Mouse (Mus musculus): Measurements from ENCODE around the gene Syt2. TPM values are rescaled to one million over a fixed set of nuclear protein-coding genes. Genes with fewer than 3 reads are reported as not detected.

Syt2 gene
- polyA plus RNA-seq, 1 experiment: 33.3 TPM

- Histone ChIP-seq H3K4me1 (ENCODE audit: control insufficient read depth, insufficient read depth, low read length) (no peaks in the 10 kb centered on the region), H3K27ac (ENCODE audit: insufficient read depth, low read length) (no peak overlapping the region), H3K4me3 (ENCODE audit: insufficient read depth, low read length) (no peak overlapping the region)
- TF ChIP-seq POLR2A (IDR thresholded peaks at IDR 0.05; ENCODE audit: extremely low read depth, insufficient read depth, low read length) (no peak), CTCF (IDR thresholded peaks at IDR 0.05; ENCODE audit: extremely low read depth, insufficient read depth, low read length) (no peak)
These were observed 114.2 kb downstream of the Syt2 start for GRCm38 (mm10) chr1:134760642-134761041.

GRCm38 (mm10) chr1:134761534-134761933 lies 115.1 kb downstream of the Syt2 start:
- no peak overlapping the region for H3K4me3 ChIP-seq (ENCODE audit: insufficient read depth, low read length)
- TF ChIP-seq CTCF (IDR thresholded peaks at IDR 0.05; ENCODE audit: extremely low read depth, insufficient read depth, low read length) (no peak), POLR2A (IDR thresholded peaks at IDR 0.05; ENCODE audit: extremely low read depth, insufficient read depth, low read length) (no peak)
- no peaks in the 10 kb centered on the region for H3K4me1 ChIP-seq (ENCODE audit: control insufficient read depth, insufficient read depth, low read length)

GRCm38 (mm10) chr1:134763250-134763649 lies 116.8 kb downstream of the Syt2 start:
- Histone ChIP-seq H3K4me1 (ENCODE audit: control insufficient read depth, insufficient read depth, low read length) (no peaks in the 10 kb centered on the region), H3K27ac (ENCODE audit: insufficient read depth, low read length) (no peak overlapping the region), H3K4me3 (ENCODE audit: insufficient read depth, low read length) (no peak overlapping the region)
- no peak for TF ChIP-seq POLR2A (IDR thresholded peaks at IDR 0.05; ENCODE audit: extremely low read depth, insufficient read depth, low read length)
- no peak for TF ChIP-seq CTCF (IDR thresholded peaks at IDR 0.05; ENCODE audit: extremely low read depth, insufficient read depth, low read length)

More at GRCm38 (mm10) chr1:134761534-134761933, 115.1 kb downstream of the Syt2 start:
- H3K27ac ChIP-seq (ENCODE audit: insufficient read depth, low read length): no peak overlapping the region

GRCm38 (mm10) chr1:134763776-134764438 lies 117.4 kb downstream of the Syt2 start:
- TF ChIP-seq CTCF (IDR thresholded peaks at IDR 0.05; ENCODE audit: extremely low read depth, insufficient read depth, low read length) (no peak), POLR2A (IDR thresholded peaks at IDR 0.05; ENCODE audit: extremely low read depth, insufficient read depth, low read length) (no peak)
- H3K4me3 ChIP-seq (ENCODE audit: insufficient read depth, low read length): no peak overlapping the region
- no peaks in the 10 kb centered on the region for H3K4me1 ChIP-seq (ENCODE audit: control insufficient read depth, insufficient read depth, low read length)
- no peak overlapping the region for H3K27ac ChIP-seq (ENCODE audit: insufficient read depth, low read length)

- H3K27ac ChIP-seq (ENCODE audit: insufficient read depth, low read length): no peak overlapping the region
These were observed 118.5 kb downstream of the Syt2 start for GRCm38 (mm10) chr1:134764831-134765458.

GRCm38 (mm10) chr1:134766448-134766847 lies 120.0 kb downstream of the Syt2 start:
- H3K4me3 ChIP-seq (ENCODE audit: insufficient read depth, low read length): no peak overlapping the region
- H3K4me1 ChIP-seq (ENCODE audit: control insufficient read depth, insufficient read depth, low read length): peaks cover 3% of the 10 kb centered on the region
- TF ChIP-seq POLR2A (IDR thresholded peaks at IDR 0.05; ENCODE audit: extremely low read depth, insufficient read depth, low read length) (no peak), CTCF (IDR thresholded peaks at IDR 0.05; ENCODE audit: extremely low read depth, insufficient read depth, low read length) (no peak)
- H3K27ac ChIP-seq (ENCODE audit: insufficient read depth, low read length): no peak overlapping the region

More at GRCm38 (mm10) chr1:134764831-134765458, 118.5 kb downstream of the Syt2 start:
- Histone ChIP-seq H3K4me1 (ENCODE audit: control insufficient read depth, insufficient read depth, low read length) (no peaks in the 10 kb centered on the region), H3K4me3 (ENCODE audit: insufficient read depth, low read length) (no peak overlapping the region)
- no peak for TF ChIP-seq POLR2A (IDR thresholded peaks at IDR 0.05; ENCODE audit: extremely low read depth, insufficient read depth, low read length)
- TF ChIP-seq CTCF (IDR thresholded peaks at IDR 0.05; ENCODE audit: extremely low read depth, insufficient read depth, low read length): no peak

GRCm38 (mm10) chr1:134770312-134770711 lies 123.8 kb downstream of the Syt2 start:
- TF ChIP-seq POLR2A (IDR thresholded peaks at IDR 0.05; ENCODE audit: extremely low read depth, insufficient read depth, low read length) (no peak), CTCF (IDR thresholded peaks at IDR 0.05; ENCODE audit: extremely low read depth, insufficient read depth, low read length) (no peak)
- H3K4me3 ChIP-seq (ENCODE audit: insufficient read depth, low read length): no peak overlapping the region
- peaks cover 4% of the 10 kb centered on the region for H3K4me1 ChIP-seq (ENCODE audit: control insufficient read depth, insufficient read depth, low read length)
- no peak overlapping the region for H3K27ac ChIP-seq (ENCODE audit: insufficient read depth, low read length)

- H3K27ac ChIP-seq (ENCODE audit: insufficient read depth, low read length): peak overlapping the region; percentile 39; the same call in 1 of the 2 replicates
- no peak overlapping the region for H3K4me3 ChIP-seq (ENCODE audit: insufficient read depth, low read length)
- TF ChIP-seq CTCF (IDR thresholded peaks at IDR 0.05; ENCODE audit: extremely low read depth, insufficient read depth, low read length): no peak
- H3K4me1 ChIP-seq (ENCODE audit: control insufficient read depth, insufficient read depth, low read length): peaks cover 4% of the 10 kb centered on the region
These were observed 124.9 kb downstream of the Syt2 start for GRCm38 (mm10) chr1:134771353-134771752.

- H3K4me3 ChIP-seq (ENCODE audit: insufficient read depth, low read length): no peak overlapping the region
- peak overlapping the region; percentile 39; the same call in 1 of the 2 replicates for H3K27ac ChIP-seq (ENCODE audit: insufficient read depth, low read length)
- peaks cover 4% of the 10 kb centered on the region for H3K4me1 ChIP-seq (ENCODE audit: control insufficient read depth, insufficient read depth, low read length)
- no peak for TF ChIP-seq CTCF (IDR thresholded peaks at IDR 0.05; ENCODE audit: extremely low read depth, insufficient read depth, low read length)
- TF ChIP-seq POLR2A (IDR thresholded peaks at IDR 0.05; ENCODE audit: extremely low read depth, insufficient read depth, low read length): no peak
These were observed 125.5 kb downstream of the Syt2 start for GRCm38 (mm10) chr1:134771999-134772398.

GRCm38 (mm10) chr1:134772821-134773220 lies 126.3 kb downstream of the Syt2 start:
- H3K4me3 ChIP-seq (ENCODE audit: insufficient read depth, low read length): no peak overlapping the region
- no peak overlapping the region for H3K27ac ChIP-seq (ENCODE audit: insufficient read depth, low read length)
- TF ChIP-seq POLR2A (IDR thresholded peaks at IDR 0.05; ENCODE audit: extremely low read depth, insufficient read depth, low read length) (no peak), CTCF (IDR thresholded peaks at IDR 0.05; ENCODE audit: extremely low read depth, insufficient read depth, low read length) (no peak)
- H3K4me1 ChIP-seq (ENCODE audit: control insufficient read depth, insufficient read depth, low read length): peaks cover 4% of the 10 kb centered on the region

Measured in cortical plate, adult 2 months (tissue).